Mouse (Mus musculus) adrenal gland, postnatal 14 days (tissue): ENCODE results near the gene Gm17018. TPM values are rescaled to one million over a fixed set of nuclear protein-coding genes. Genes with fewer than 3 reads are reported as not detected.
A peak's percentile ranks its signal among the peaks of the same experiment; 100 is the strongest.

ENCODE experiments used
- DNase-seq: peaks from one replicate; pipeline ENCODE4 v3.0.0; 2021; ENCODE audit warnings: mixed read lengths
- total RNA-seq: library from RNA; stranded (reverse); gene quantifications from 2 replicates; pipeline ENCODE4 v1.2.3, GENCODE M21; 2021

Gene Gm17018
- total RNA-seq, 1 experiment from 2014 or later, result 21.1 TPM

DNA sequence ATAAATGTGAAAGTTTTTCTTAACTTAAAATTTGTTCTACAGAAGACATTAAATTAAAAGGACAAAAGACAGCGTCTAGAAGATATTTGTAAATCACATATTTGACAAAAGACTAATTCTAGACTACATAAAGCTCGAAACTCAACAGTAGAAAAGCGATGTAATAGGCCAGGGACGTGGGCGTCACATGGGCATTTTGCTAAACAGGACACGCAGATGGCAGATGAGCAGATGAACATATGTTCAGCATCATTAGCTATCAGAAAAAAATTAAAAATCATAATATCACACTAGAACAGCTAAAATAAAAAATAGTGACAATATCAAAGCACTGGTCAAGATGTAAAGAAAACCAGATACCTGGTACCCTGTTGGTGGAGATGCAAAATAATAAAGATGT is 29.3 kb downstream of the Gm17018 start:
- DNase-seq, result no peak

DNA sequence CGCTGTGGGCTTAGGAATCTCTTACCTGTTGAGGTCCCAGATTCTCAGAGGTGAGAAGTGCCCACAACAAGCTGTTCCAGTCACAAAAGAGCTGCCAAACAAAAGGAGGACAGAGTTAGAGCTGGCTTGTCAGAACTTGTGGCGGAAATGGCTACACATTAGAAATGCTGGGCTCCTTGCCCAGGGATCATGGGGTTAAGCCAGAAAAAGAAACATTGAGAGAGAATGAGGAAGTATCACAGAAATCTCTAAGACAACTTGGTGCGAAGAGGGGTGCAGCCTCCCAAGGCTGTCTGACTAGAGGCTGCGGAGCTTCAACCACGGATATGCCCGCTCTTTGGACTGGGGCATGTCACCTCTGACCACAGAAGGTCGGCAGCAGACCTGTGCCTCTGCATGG is 31.3 kb downstream of the Gm17018 start:
- peak; percentile 39 for DNase-seq

DNA sequence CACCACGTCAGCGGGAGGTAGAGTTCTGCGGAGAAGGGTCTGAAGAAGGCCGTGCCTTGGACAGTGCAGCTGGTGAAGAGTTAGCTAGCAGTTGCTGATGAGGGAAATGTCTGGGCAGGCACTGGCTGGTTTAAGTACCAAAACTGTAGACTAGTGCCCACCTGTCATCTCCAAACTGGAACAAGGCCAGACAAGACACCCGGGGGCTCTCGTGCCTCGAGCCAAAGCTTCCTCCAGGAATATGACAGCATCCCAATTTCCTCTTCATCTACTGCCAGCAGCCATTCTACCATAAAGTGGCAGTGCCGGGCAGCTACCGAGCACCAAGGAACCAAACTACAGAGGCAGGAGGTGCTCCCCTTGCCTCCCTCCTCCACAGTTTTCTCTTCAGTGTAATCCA is 32.5 kb downstream of the Gm17018 start:
- DNase-seq, result no peak

DNA sequence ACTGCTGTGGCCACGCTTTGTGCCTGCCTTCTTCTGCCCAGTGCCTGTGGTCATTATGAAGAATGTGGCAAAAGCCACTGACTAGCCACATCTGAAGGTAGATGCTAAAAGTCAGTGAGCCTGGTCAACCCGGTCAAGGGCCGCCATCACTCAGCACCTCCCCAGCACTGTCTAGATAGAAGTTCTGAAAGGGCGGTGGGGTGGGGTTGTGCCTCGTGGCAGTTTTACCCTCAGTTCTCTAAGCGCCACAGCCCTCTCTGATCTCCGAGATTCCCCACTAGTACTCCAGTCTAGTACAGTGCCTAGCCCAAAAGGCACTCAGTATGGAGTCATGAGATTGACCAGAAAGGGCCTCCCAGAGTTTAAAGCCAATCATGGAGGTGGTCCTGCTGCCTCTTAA is 33.7 kb downstream of the Gm17018 start:
- no peak for DNase-seq

DNA sequence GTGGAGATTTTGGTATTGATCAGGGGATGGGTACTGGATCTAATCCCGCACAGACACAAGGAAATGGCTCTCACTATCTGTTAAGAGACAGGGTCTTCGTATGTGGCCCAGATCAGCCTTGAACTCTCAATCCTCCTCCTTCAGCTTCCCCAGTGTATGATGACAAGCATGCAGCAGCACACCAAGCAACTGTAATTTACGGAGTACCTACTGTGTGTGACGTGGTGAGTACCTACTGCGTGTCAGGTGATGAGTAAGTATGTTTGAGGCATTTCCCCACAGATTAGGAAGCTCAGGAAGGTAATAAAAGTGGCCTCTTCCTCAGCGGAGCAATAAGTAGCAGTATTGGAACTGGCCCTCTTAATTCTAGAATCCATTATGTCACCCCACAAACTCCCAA is 35.1 kb downstream of the Gm17018 start:
- DNase-seq, result no peak

DNA sequence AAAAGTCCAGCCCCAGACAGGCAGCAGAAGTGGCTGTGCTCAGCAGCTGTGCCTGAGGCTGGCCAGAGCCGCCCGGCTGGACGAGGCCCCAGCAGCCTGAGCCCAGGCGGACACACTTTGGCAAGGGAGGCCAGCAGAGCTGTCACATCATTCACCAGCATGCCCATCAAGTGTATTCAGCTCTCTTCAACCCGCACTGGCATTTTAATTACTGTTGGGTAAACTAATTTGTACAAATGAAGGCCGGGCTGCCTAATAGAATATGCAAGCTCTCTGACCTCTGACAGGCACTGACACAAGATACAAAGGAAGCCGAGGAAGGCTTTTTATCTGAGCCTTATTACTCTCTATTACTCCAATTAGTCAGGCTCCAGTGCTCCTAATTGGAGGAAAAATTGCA is 35.6 kb downstream of the Gm17018 start:
- no peak for DNase-seq

DNA sequence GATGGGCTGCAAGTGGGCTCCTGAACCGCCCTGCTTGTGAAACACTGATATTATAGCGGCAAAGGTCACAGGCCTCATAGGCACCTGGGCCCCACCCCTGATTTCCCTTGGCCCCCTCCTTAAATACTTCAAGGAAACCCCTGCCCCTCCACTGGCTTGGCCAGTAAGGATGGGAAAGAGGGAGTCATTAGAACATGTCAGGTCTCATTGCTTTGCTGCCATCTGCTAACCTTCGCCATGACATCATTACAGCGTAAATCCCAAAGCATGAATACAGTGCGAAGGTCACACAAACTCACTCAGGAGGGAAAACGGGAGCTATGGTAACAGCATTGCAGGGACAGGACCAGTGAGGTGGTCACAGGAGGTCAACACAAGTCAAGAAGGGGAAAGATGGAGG is 36.0 kb downstream of the Gm17018 start:
- no peak for DNase-seq

DNA sequence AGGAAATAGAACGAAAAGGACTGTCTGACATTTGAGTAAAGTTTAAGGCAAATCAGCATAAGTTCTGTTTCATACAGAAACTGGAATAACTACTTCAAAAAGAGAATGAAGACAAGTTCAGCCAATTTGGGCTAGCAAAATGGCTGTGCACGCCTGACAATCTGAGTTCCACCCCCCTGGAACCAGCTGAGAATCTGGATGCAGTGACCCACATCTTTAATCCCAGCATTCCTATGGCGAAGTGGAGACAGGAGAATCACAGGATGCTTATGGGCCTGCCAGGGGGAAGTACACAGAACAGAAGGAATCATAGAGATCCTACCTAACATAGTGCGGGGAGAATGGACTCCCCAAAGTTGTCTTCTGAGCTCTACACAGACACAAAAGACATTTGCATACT is 36.7 kb downstream of the Gm17018 start:
- no peak for DNase-seq

DNA sequence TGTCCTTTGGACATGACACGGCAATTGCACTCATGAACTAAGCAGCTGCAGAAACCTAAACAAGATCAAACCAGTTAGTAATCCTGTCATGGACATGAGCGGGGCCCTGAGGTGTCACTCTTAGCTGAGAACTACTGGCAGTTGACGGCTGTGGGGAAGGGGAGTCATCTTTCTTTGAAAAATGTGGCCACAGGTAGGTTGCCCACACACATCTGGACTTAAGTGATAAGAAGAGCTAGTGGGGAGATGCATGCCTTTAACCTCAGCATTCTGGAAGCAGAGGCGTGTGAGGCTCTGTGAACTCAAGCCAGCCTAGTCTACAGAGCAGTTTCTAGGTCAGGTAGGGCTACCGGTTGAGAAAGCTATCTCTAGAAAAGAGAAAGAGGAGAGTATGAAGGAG is 42.2 kb downstream of the Gm17018 start:
- DNase-seq, result no peak

DNA sequence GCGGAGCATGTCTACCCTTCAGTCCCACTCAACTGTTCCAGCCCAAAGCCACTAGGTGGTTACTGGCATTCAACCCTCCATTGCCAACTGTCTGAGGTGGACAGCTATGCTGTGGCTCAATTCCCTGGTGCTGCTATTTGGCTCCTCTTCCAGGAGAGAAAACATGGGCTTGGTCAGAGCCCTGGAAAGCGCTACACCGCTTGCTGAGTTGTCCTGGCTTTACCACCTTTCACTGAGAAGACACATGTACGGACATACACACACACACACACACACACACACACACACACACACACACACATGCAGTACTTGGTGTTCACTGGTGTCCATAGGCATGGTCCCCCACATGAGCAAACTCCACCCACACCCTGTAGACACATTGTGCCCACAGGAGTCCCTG is 46.3 kb downstream of the Gm17018 start:
- peak; percentile 20 for DNase-seq

DNA sequence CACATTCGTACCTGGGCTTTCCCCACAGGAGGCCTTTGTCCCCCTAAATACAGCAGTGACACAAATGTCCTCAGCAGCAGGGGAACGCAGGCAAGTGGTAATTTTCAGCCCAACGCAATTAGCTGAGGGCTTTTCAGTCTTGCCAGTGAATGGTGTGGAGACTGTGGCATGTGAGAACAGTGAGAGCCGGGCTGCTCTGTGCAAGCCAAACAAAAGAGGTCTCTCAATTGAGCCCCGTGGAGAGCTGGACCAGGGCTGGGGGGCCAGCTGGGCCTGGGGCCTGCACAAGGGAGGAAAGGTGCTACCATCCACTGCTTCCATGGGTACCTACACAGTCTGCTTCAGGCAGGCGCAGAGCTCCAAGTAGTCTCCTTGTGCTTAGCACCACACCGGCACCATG is 47.1 kb downstream of the Gm17018 start:
- DNase-seq, result no peak

DNA sequence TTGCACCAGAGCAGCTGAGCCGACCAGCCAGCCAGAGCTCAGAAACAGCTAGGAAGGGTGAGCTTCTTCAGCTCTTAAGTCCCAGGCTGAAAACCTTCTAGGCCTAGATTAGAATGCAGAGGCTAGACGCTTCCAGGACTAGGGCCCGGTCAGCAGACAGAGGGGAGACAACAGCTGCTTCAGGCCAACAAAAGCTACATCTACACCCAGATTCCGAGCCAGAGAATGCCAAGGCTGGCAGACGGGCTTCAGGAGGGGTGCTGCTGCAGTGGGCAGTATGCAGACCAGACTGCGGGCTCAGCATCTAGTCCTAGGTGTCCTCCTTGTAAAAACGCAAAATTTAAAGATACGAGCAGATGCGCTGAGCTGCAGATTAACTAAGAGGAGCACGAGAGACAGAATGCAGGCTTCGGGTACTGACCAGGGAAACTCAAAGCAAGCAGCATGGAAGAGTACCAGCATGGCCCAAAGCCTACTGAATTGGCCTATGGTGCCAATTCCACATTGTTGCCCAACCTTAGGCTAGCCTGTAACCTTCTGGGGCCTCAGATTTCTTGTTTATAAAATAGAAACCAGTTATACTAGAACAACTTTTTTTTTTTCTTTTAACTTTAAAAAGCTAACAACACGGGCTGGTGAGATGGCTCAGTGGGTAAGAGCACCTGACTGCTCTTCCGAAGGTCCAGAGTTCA is 48.4 kb downstream of the Gm17018 start:
- no peak for DNase-seq

DNA sequence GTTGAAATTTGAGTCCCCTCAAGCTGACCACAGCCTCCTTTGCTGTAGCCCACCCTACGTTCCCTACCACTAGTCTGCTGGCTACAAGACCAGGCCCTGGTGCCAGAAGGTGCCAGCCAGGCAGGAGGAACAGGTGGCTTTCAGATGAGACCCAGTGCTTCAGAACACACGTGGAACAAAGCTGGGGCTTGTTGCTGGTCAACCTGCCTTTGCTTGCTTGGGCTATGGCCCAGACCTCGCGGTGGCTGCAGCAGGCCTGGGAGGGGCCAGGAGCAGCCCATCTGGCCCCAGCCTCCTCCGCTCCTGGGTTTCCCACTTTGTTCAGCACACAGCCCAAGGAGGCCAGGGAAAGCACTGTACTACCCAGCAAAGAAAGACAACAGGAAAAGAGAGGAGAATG is 50.4 kb downstream of the Gm17018 start:
- no peak for DNase-seq

DNA sequence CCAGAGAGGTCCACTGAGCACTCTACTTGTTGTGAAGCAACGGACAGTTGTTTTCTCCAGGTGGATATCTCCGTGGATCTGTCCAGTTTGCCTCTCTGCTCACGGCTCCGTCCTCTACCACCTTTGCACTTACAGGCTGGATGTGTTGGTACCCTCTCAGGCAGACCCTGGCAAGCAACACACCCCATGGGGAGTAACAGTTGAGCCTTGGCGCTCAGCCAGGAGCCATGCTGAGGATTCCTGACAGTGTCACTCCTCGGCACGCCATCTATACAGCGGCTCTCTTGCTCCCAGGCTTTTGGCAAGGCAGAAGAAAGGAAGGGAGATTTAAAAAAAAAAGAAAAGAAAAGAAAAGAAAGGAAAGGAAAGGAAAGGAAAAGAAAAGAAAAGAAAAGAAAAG is 54.0 kb downstream of the Gm17018 start:
- no peak for DNase-seq

DNA sequence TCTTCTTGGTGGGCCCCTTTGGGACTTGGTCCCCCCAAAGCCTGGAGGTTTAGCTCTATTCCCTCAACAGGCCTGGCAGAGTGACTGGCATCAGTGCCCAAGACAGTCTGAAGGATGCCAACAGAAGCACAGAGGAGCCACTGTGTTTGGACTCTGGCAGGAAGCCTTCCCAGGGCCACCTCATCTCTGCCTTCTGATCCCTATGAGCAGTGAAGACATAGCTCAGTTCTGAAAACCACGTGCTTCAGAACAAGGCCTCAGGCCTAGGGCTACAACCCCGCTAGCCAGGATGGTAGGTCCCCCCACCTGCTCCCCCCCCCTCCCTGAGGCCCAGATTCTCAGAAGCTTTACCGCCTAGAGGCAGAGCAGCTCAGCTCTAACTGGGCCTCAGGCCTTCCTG is 54.5 kb downstream of the Gm17018 start:
- DNase-seq, result no peak

DNA sequence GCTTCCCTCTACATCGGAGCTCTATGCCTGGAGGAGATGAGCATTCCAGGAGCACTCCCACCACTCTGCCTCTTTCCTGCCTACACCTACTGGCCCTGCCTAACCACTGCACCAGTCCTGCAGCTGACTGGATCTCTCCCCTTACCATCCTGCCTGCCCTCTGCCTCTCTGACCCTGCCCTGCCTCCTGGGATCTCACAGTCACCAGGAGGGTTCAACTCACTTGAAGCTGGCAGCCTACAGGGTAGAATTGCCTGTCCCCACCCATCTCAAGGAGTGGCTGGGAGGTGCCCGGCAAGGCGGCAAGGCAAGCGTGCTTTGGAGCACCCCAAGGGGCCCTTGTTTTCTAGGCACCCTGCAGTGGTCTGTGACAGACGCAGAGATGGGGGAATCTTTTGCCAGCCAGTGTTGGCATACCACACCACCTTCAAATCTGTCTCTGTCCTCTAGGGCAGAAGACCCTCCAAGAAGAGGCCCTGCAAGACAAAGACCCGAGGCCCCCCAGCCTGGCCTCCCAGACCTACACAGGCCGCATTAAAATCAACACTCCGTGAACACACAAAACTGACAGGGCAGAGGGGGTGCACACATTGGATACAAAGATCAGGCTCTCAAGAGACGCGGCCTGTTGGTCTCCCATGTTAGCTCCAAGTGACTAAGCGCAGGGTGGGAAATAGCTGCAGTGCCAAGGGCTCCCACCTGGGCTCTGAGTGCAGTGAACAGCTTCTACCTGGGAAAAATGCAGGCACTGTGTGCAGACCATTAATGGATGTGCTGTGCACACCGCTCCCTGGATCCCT is 55.2 kb downstream of the Gm17018 start:
- DNase-seq, result no peak

DNA sequence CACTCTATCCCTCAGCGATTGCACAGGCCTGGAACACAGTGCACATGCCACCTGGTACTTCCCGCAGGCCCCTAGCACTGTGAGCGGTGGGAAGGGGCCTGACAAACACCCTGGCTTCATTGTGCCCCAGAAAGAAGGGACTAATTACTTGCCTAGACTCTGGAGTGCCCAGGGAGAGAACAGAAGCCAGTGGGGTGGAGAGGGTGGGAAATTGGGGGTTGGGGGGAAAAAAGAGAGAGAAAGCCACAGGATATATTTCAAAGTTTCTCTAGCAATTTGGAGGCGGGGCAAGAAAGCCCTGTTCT is 55.8 kb downstream of the Gm17018 start:
- DNase-seq, result no peak

DNA sequence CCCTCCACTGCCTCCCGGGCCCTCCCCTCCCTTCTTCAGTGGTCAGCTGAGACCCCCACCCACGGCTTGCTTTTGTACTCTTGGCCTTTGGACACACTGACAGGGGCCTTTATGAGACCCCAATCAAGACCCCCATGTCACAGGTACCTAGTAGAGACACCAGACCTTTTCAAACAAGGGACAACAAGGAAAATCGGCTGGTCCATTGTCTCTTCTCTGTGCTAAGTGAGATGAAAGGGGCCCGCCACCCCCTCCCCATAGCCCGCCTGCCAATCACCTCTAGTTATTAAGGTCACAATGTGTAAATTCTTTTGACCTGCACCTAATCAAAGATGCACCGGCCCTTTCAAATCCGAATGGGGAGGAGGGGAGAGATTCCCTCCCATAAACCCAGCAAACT is 56.3 kb downstream of the Gm17018 start:
- no peak for DNase-seq

DNA sequence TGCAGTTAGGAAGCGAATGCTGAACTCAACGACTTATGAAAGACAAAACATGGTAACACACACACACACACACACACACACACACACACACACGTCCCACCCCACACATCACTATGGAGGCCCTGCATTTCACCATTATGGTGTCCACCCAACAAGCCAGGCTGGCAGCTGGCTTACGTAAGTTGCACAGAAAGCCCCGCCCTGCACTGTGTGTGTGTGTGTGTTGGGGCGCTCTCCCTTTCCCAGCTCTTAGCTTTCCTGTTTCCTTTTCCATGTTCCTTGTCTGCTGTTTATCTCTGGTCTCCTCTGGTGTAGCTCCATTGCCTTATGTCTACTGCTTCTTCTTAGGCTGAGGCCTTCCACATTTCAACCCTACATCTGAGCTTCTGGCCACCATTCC is 57.8 kb downstream of the Gm17018 start:
- no peak for DNase-seq

DNA sequence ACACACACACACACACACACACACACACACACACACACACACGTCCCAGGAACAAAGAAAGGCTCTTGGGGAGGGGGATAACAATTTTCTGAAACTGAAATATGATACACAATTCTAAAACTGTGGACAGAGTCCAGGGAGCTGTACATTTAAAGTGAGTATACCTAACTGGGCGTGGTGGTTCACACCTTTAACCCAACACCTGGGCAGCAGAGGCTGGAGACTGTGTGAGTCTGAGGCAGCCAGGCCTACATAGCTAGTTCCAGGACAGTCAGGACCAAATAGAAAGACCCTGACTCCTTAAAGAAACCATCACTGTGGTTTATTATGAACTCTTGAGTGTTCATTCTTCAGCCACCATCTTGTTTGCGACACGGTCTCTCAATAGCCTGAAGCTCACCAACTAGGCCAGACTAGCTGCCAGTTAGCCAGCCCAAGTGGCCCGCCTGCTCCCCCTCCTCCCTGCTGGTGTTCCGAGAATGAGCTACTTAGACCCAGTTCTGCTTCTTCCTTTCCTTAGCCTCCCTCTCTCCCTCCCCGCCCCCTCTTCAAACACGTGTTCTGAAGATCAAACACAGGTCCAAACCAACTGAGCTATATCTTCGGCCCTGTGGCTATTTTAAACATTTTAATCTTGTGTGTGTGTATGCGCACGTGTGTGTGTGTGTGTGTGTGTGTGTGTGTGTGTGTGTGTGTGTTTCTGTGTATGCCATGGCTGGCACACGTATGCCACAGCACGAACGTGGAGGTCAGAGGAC is 59.5 kb downstream of the Gm17018 start:
- no peak for DNase-seq

DNA sequence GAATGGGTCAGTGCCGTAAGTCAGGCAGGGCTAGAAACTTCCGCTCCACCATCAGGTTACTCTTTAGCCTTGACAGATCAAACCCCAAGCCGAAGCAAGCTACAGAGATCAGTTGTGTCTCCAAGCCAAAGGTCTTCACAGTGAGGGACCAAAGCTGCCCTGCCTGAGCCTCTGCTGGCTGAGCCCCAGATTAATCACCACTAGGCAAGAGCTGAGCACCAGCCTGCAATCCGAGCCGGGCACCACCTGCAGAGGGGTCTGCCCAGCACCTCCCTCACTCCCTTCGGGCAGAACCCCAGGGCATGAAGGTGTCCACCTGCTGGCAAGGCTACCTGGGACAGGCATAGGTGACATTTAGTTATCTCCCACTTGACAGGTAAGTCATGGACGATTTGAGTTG is 60.6 kb downstream of the Gm17018 start:
- DNase-seq, result no peak

DNA sequence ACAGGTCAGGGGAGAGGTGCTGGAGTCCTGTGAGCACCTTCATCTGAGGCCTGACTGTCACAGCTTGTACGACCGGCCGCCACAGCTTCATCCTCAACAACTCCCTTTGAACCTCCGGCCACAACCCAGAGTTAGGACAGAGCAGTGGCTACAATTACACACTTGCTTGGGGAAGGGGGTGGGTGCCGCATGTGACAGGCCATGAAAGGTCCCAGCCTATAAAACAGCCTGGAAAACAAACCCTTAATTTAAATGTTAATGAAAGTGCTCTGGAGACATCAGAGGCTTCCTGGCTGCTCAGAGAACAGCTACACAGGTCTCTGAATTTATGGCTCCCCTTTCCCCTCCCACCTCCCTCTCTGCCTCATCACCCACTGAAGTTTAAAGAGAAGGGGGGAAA is 61.7 kb downstream of the Gm17018 start:
- DNase-seq, result no peak

DNA sequence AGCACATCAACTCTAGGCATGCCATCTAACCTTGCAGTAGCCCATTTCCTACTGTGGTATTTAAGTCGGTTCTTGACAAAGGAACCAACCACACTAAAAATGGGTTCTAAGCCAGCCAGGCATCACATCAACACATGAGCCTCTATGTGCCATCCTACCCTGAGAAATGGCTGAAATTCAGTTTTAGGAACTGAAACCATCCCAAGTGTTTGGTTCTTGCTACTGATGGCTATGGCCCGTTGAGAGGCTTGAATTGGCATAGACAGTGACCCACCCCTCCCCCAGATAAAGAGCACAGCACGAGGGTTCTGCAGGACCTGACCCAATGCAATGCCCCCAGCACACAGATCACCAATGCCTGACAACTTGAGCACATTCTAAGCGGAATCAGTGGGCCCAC is 63.3 kb downstream of the Gm17018 start:
- DNase-seq, result no peak

DNA sequence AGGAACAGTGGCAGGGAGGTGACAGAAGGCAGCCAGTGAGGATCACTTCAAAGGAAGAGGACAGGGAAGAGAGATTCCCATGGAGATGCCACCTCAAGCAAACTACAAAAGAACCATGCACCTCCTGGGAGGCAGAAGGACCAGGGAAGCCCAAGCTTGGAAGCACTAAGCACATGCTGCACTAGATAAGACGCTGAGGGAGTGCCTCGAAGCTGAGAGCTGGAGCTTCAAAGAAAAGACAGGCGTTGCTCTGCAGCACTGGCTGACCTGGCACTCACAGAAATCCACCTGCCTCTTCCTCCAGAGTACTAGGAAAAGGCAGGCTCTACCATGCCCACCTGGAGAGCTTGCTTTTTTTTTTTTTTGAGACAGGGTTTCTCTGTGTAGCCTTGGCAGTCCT is 66.6 kb downstream of the Gm17018 start:
- DNase-seq, result no peak
